Mouse (Mus musculus): Measurements from ENCODE around the gene Utrn. TPM values are rescaled to one million over a fixed set of nuclear protein-coding genes. Genes with fewer than 3 reads are reported as not detected.

Utrn gene
- polyA plus RNA-seq, 1 experiment from 2014 or later: 66.8 TPM

GRCm38 (mm10) chr10:12757943-12758701 is 111.0 kb downstream of the Utrn start:
- H3K27me3 ChIP-seq (replicated peaks): no peaks in the 10 kb centered on the region
- H3K4me1 ChIP-seq (replicated peaks): peaks cover 11% of the 10 kb centered on the region
- no peak overlapping the region for H3K4me3 ChIP-seq
- ATAC-seq (ENCODE audit: insufficient number of reproducible peaks, low FRiP score): no peak
- no peaks in the 10 kb centered on the region for H3K36me3 ChIP-seq
- H3K27ac ChIP-seq (ENCODE audit: poor library complexity, severe bottlenecking): no peak overlapping the region
- no peak overlapping the region for H3K9ac ChIP-seq
- H3K9me3 ChIP-seq (replicated peaks): no peaks in the 10 kb centered on the region
- H3K4me2 ChIP-seq: no peak overlapping the region
- WGBS: 64% methylated on average over 5 of the region's 5 CpGs

- Histone ChIP-seq H3K9me3 (replicated peaks) (no peaks in the 10 kb centered on the region), H3K4me2 (no peak overlapping the region), H3K27me3 (replicated peaks) (no peaks in the 10 kb centered on the region), H3K36me3 (no peaks in the 10 kb centered on the region), H3K27ac (ENCODE audit: poor library complexity, severe bottlenecking) (no peak overlapping the region), H3K9ac (no peak overlapping the region), H3K4me3 (no peak overlapping the region), H3K4me1 (replicated peaks) (peaks cover 14% of the 10 kb centered on the region)
- no peak for ATAC-seq (ENCODE audit: insufficient number of reproducible peaks, low FRiP score)
- WGBS: 90% methylated on average over 4 of the region's 4 CpGs
Observed at GRCm38 (mm10) chr10:12756692-12757091, 112.5 kb downstream of the Utrn start.

DNA sequence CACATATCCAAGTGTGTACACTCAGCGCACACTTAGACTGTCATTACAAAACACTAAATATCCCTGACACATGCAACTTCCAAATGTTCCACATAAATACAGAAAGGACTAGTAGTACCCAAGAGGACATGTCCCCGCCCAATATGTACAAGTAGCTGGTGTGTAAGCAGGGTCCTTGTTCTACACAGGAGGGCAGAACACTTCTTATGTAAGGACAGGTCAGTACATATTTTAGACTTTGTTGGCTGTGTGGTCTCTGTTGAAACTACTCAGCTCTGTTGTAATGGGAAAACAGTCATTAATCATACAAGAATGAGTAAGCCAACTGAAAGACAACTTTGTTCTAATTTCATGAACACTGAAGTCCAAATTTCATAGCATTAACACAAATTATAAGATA is 114.3 kb downstream of the Utrn start:
- ATAC-seq (ENCODE audit: insufficient number of reproducible peaks, low FRiP score): no peak
- 93% methylated on average over 2 of the region's 2 CpGs for WGBS
- H3K9ac ChIP-seq: no peak overlapping the region

DNA sequence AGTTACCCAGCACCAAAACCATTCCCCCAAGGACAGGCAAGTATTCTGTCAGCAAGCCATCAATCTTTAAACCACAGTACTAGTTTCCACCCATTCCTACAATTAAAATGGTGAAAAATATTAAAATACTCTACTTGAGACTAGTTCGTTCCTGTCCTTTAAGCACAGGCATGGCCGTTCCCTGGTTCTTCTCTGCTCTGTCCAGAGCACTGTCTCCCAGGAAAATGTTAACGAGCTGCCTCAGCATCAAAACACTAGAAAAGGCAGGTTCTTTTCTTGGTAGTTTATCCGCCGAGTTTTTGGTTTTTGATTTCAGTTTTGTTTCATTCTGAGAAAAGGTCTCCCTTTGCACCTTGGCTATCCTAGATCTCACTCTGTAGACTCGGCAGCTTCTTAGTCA is 115.0 kb downstream of the Utrn start:
- Histone ChIP-seq H3K4me1 (replicated peaks) (peaks cover 14% of the 10 kb centered on the region), H3K36me3 (peaks cover 16% of the 10 kb centered on the region), H3K27ac (ENCODE audit: poor library complexity, severe bottlenecking) (no peak overlapping the region), H3K4me2 (no peak overlapping the region), H3K9ac (no peak overlapping the region), H3K9me3 (replicated peaks) (no peaks in the 10 kb centered on the region), H3K27me3 (replicated peaks) (no peaks in the 10 kb centered on the region), H3K4me3 (no peak overlapping the region)
- 81% methylated on average over 6 of the region's 6 CpGs for WGBS
- ATAC-seq (ENCODE audit: insufficient number of reproducible peaks, low FRiP score): no peak

More for the DNA sequence above, 114.3 kb downstream of the Utrn start:
- H3K9me3 ChIP-seq (replicated peaks): no peaks in the 10 kb centered on the region
- no peak overlapping the region for H3K4me2 ChIP-seq
- no peak overlapping the region for H3K4me3 ChIP-seq
- peaks cover 9% of the 10 kb centered on the region for H3K36me3 ChIP-seq
- no peaks in the 10 kb centered on the region for H3K27me3 ChIP-seq (replicated peaks)
- no peak overlapping the region for H3K27ac ChIP-seq (ENCODE audit: poor library complexity, severe bottlenecking)
- H3K4me1 ChIP-seq (replicated peaks): peaks cover 14% of the 10 kb centered on the region

DNA sequence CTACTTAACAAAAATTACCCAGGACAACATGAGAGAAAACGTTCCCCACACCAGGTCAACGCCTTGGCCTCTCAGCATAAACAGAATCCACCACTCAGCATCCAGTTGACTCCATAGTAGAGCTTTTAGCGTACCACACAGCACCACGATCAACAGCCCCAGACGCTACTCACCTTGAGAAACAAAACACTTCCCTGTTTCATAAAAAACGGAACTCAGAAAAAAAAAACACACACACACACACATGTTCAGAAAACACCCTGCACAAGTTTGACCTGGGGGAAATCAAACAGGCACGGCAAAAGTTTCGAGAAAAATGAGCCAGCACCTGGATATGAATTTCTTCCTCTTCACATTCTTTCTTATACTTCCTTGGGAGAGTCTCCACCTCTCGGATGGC is 125.4 kb downstream of the Utrn start:
- no peak for ATAC-seq (ENCODE audit: insufficient number of reproducible peaks, low FRiP score)

GRCm38 (mm10) chr10:12739302-12739987 is 129.7 kb downstream of the Utrn start:
- Histone ChIP-seq H3K4me1 (replicated peaks) (peaks cover 20% of the 10 kb centered on the region), H3K9me3 (replicated peaks) (peaks cover 4% of the 10 kb centered on the region; the same call in 1 of the 2 replicates), H3K36me3 (peaks cover 45% of the 10 kb centered on the region), H3K4me2 (peak overlapping the region; percentile 16; the same call in 1 of the 2 replicates), H3K27me3 (replicated peaks) (no peaks in the 10 kb centered on the region), H3K9ac (no peak overlapping the region), H3K4me3 (no peak overlapping the region), H3K27ac (ENCODE audit: poor library complexity, severe bottlenecking) (peak overlapping the region; percentile 68)
- WGBS: 54% methylated on average over 13 of the region's 13 CpGs
- ATAC-seq (ENCODE audit: insufficient number of reproducible peaks, low FRiP score): no peak

More for the DNA sequence above, 125.4 kb downstream of the Utrn start:
- no peak overlapping the region for H3K4me3 ChIP-seq
- no peak overlapping the region for H3K9ac ChIP-seq
- 87% methylated on average over 9 of the region's 9 CpGs for WGBS
- no peak overlapping the region for H3K4me2 ChIP-seq
- H3K27me3 ChIP-seq (replicated peaks): no peaks in the 10 kb centered on the region
- H3K27ac ChIP-seq (ENCODE audit: poor library complexity, severe bottlenecking): no peak overlapping the region
- H3K9me3 ChIP-seq (replicated peaks): no peaks in the 10 kb centered on the region
- H3K4me1 ChIP-seq (replicated peaks): peaks cover 14% of the 10 kb centered on the region
- peaks cover 32% of the 10 kb centered on the region for H3K36me3 ChIP-seq

GRCm38 (mm10) chr10:12737926-12738325 is 131.2 kb downstream of the Utrn start:
- H3K9me3 ChIP-seq (replicated peaks): peaks cover 4% of the 10 kb centered on the region; the same call in 1 of the 2 replicates
- WGBS: 62% methylated on average over 9 of the region's 9 CpGs
- H3K27me3 ChIP-seq (replicated peaks): no peaks in the 10 kb centered on the region
- H3K27ac ChIP-seq (ENCODE audit: poor library complexity, severe bottlenecking): peak overlapping the region; percentile 52; the same call in 1 of the 2 replicates
- no peak overlapping the region for H3K9ac ChIP-seq
- ATAC-seq (ENCODE audit: insufficient number of reproducible peaks, low FRiP score): peak; percentile 51; the same call in 1 of the 2 replicates
- H3K36me3 ChIP-seq: peaks cover 51% of the 10 kb centered on the region
- peaks cover 20% of the 10 kb centered on the region for H3K4me1 ChIP-seq (replicated peaks)
- no peak overlapping the region for H3K4me3 ChIP-seq
- no peak overlapping the region for H3K4me2 ChIP-seq

- Histone ChIP-seq H3K27me3 (replicated peaks) (no peaks in the 10 kb centered on the region), H3K9me3 (replicated peaks) (peaks cover 4% of the 10 kb centered on the region; the same call in 1 of the 2 replicates), H3K36me3 (peaks cover 48% of the 10 kb centered on the region), H3K4me2 (no peak overlapping the region), H3K27ac (ENCODE audit: poor library complexity, severe bottlenecking) (peak overlapping the region; percentile 52; the same call in 1 of the 2 replicates), H3K4me1 (replicated peaks) (peaks cover 20% of the 10 kb centered on the region), H3K9ac (no peak overlapping the region), H3K4me3 (no peak overlapping the region)
- ATAC-seq (ENCODE audit: insufficient number of reproducible peaks, low FRiP score): peak; percentile 36; the same call in 1 of the 2 replicates
- 78% methylated on average over 18 of the region's 18 CpGs for WGBS
Observed at GRCm38 (mm10) chr10:12736861-12737835, 132.0 kb downstream of the Utrn start.

GRCm38 (mm10) chr10:12735695-12736094 is 133.5 kb downstream of the Utrn start:
- H3K9ac ChIP-seq: no peak overlapping the region
- no peak overlapping the region for H3K4me3 ChIP-seq
- 79% methylated on average over 1 of the region's 1 CpGs for WGBS
- no peaks in the 10 kb centered on the region for H3K27me3 ChIP-seq (replicated peaks)
- peaks cover 4% of the 10 kb centered on the region; the same call in 1 of the 2 replicates for H3K9me3 ChIP-seq (replicated peaks)
- H3K4me1 ChIP-seq (replicated peaks): peaks cover 22% of the 10 kb centered on the region
- ATAC-seq (ENCODE audit: insufficient number of reproducible peaks, low FRiP score): no peak
- H3K27ac ChIP-seq (ENCODE audit: poor library complexity, severe bottlenecking): no peak overlapping the region
- H3K4me2 ChIP-seq: no peak overlapping the region
- peaks cover 53% of the 10 kb centered on the region for H3K36me3 ChIP-seq

DNA sequence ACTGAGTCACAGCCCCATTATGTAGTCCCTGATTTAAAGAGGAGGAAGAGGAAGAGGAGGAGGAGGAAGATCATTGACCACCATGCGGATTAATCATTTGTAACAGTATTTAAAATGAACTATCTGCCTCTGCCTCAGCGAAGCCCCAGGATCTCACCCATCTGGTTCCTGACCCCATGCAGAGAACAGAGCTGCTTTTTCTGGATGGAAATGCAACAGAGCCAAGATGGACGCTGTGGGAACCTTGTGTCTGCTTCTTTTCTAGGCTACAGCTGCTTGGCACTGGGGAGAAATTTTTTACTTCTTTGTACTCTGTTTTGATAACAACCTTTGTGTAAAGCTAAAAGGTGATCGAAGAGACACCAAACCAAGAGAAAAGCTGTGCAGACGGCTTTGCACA is 137.7 kb downstream of the Utrn start:
- Histone ChIP-seq H3K27me3 (replicated peaks) (no peaks in the 10 kb centered on the region), H3K9me3 (replicated peaks) (peaks cover 4% of the 10 kb centered on the region; the same call in 1 of the 2 replicates), H3K4me1 (replicated peaks) (0 out of 2 replicates have a peak, but pooled peaks cover 5% of the 10 kb centered on the region), H3K36me3 (peaks cover 47% of the 10 kb centered on the region), H3K9ac (no peak overlapping the region), H3K4me2 (no peak overlapping the region), H3K4me3 (no peak overlapping the region), H3K27ac (ENCODE audit: poor library complexity, severe bottlenecking) (no peak overlapping the region)
- ATAC-seq (ENCODE audit: insufficient number of reproducible peaks, low FRiP score): no peak
- whole genome bisulfite sequencing: 67% methylated on average over 5 of the region's 5 CpGs
